Mouse (Mus musculus) forebrain, embryonic 12.5 days (tissue): ENCODE results near the gene Pam. TPM values are rescaled to one million over a fixed set of nuclear protein-coding genes. Genes with fewer than 3 reads are reported as not detected.
A peak's percentile ranks its signal among the peaks of the same experiment; 100 is the strongest.

Experiments
- ATAC-seq: fragments of 200-750 bp; cut with Nextera tagmentation; 2 replicates; pipeline ENCODE4 v1.8.0; 2017; ENCODE audit warnings: moderate TSS enrichment; ENCODE audit not compliant: low FRiP score
- H3K27ac ChIP-seq: fragments of 300-500 bp; sonication (generic); 2 replicates; pipeline ENCODE4 v1.5.1; 2016; ENCODE audit warnings: mild to moderate bottlenecking
- H3K27me3 ChIP-seq: fragments of 300-500 bp; sonication (generic); 2 replicates; pipeline ENCODE4 v1.6.1; 2016; ENCODE audit warnings: mild to moderate bottlenecking
- H3K36me3 ChIP-seq: fragments of 300-500 bp; sonication (generic); replicated peaks from 2 replicates; pipeline ENCODE4 v1.6.1; 2016; ENCODE audit warnings: mild to moderate bottlenecking
- H3K4me1 ChIP-seq: fragments of 300-500 bp; sonication (generic); 2 replicates; pipeline ENCODE4 v1.6.1; 2016
- H3K4me2 ChIP-seq: fragments of 300-500 bp; sonication (generic); 2 replicates; pipeline ENCODE4 v1.6.1; 2016; ENCODE audit warnings: mild to moderate bottlenecking, moderate library complexity
- H3K4me3 ChIP-seq: fragments of 300-500 bp; sonication (generic); replicated peaks from 2 replicates; pipeline ENCODE4 v1.5.1; 2016; ENCODE audit warnings: mild to moderate bottlenecking
- H3K9ac ChIP-seq: fragments of 300-500 bp; sonication (generic); 2 replicates; pipeline ENCODE4 v1.6.1; 2016; ENCODE audit warnings: mild to moderate bottlenecking
- H3K9me3 ChIP-seq: fragments of 300-500 bp; sonication (generic); 2 replicates; pipeline ENCODE4 v1.6.1; 2016
- WGBS: fragments of 180-500 bp; shearing (Covaris S2); methylation state at CpG from one replicate; pipeline ENCODE4 v1.1.7; 2016; 5-methylcytosine and 5-hydroxymethylcytosine counted together
- polyA plus RNA-seq: library from polyadenylated mRNA; unstranded; fragments of >200 nt; fragmentation: Nextera tagmentation; extraction: Ambion mirVana; gene quantifications from 2 replicates; pipeline ENCODE4 v1.2.1, GENCODE M21; 2016

Pam gene
- 25.4 and 29.8 TPM in 2 replicates for polyA plus RNA-seq

DNA sequence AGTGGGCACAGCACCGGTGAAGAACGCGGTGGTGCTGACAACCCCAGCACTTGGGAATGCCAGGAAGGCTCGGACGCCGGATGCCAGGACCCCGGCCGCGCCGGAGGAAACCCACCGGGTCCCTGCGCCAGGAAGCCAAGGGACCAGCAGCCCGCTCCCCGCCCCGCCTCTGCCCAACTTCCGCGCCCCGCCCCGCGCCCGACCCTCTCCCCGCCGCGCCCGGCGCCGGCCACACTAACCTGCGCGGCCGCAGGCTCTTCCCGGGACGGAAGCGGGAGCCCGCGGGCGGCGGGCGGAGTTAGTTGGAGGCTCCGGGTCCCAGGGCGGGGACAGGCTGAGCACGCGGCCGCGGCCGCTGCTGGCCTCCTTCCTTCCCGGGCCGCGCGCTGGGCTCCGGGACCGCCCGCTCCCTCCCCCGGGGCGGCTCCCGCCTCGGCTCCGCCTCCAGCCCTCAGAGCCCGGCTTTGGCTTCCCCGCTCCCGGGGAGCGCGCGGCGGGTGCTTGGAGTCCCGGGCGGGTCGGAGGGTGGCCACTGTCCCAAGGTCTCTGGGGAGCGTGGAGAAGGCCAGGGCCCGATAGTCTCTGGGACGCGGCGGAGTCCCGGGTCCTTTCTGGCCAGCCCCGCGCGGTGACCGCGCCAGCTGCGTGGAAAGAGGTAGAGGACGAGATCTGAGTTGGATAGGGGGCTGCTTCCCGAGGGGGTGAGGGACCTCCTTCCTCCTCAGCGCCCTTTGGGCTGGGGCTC is at the start of gene Pam:
TSS of gene Pam (minus strand) at position 401 of the 745 bp plus-strand sequence.
- Histone ChIP-seq H3K9me3 (no peaks in the 10 kb centered on the region), H3K9ac (peak within 1 kb of the TSS; percentile 82), H3K36me3 (no peaks in the 10 kb centered on the region), H3K4me3 (peak within 1 kb of the TSS; percentile 73), H3K4me2 (peak within 1 kb of the TSS; percentile 70), H3K27ac (peak within 1 kb of the TSS; percentile 84), H3K27me3 (peaks cover 6% of the 10 kb centered on the region; the same call in 1 of the 2 replicates), H3K4me1 (peaks cover 15% of the 10 kb centered on the region)
- 0% methylated on average over 67 of the region's 82 CpGs for WGBS
- peak; percentile 93 for ATAC-seq

DNA sequence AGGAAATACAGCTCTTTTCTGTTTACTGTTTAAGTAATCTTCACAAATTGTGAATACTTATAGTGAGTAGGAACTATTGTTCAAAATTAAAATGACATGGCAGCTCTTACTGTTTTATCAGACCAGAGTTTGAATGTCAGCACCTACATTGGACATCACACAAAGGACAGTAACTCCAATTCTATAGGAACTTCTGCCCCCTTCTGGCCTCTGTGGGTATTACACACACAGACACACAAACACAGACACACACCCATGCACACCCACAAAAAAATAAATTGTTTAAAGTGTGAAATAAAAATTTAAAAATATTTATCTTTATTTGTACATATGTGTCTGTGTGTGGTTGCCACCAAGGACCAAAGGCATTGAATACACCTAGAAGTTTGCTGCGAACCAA is 49.4 kb upstream of the Pam start:
- WGBS: 100% methylated on average over 1 of the region's 1 CpGs
- Histone ChIP-seq H3K9ac (no peak overlapping the region), H3K4me2 (no peak overlapping the region), H3K27ac (no peak overlapping the region), H3K4me1 (no peaks in the 10 kb centered on the region), H3K4me3 (no peak overlapping the region), H3K9me3 (no peaks in the 10 kb centered on the region), H3K27me3 (no peaks in the 10 kb centered on the region), H3K36me3 (no peaks in the 10 kb centered on the region)
- ATAC-seq: no peak

DNA sequence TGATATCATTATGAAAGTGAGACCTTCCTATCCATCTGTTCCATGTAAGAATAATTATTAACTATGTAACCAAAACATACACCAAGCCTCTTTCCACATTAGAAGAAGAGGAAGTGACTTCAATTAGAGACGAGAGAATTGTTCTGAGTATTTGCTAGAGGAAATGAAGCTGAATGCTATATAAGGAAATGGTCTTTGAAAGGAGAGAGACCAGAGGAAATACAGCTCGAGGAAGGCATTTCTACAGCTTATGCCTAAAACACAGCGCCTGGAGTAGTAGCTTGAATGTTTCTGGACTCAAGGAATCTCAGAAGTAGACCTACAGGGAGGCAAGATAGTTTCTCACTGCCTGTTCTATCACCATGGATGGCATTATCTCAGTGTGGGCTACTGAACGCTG is 35.8 kb upstream of the Pam start:
- H3K9ac ChIP-seq: no peak overlapping the region
- H3K36me3 ChIP-seq: no peaks in the 10 kb centered on the region
- no peaks in the 10 kb centered on the region for H3K27me3 ChIP-seq
- H3K4me1 ChIP-seq: no peaks in the 10 kb centered on the region
- H3K4me2 ChIP-seq: no peak overlapping the region
- H3K4me3 ChIP-seq: no peak overlapping the region
- WGBS: 81% methylated on average over 4 of the region's 4 CpGs
- no peak overlapping the region for H3K27ac ChIP-seq
- no peak for ATAC-seq
- no peaks in the 10 kb centered on the region for H3K9me3 ChIP-seq

DNA sequence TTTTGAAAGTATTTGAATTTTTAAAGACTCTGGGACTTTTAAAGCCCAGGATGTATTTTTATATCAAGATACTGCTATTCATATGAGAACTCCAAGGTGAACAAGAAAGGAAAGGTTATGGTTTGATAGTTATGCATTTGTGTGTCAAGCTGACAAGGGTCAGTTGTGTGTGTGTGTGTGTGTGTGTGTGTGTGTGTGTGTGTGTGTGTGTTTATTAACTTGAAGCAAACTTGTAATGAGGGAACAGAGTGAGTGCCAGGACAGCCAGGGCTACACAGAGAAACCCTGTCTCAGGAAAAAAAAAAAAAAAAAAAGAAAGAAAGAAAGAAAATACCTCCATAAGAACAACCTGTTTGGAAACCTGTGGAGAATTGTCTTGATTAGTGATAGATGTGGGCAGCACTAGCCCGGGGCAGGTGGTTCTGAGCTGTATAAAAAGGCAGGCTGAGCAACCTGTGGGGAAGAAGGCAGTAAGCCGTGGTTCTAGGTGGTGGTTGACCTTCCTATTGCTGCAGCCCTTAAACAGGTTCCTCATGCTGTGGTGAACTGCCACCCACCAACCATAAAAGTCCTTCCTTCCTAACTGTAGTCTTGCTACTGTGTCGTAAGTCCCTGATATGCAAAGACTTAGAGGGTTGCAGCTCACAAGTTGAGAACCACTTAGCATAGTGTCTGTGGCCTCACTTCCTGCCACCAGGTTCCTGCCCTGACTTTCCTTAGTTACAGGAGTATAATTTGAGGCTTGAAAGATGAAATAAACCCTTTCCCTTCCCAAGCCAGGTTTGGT is 34.3 kb upstream of the Pam start:
- Histone ChIP-seq H3K9me3 (no peaks in the 10 kb centered on the region), H3K27me3 (no peaks in the 10 kb centered on the region), H3K4me2 (no peak overlapping the region), H3K4me1 (no peaks in the 10 kb centered on the region), H3K27ac (no peak overlapping the region), H3K9ac (no peak overlapping the region), H3K4me3 (no peak overlapping the region), H3K36me3 (no peaks in the 10 kb centered on the region)
- WGBS: 85% methylated on average over 3 of the region's 3 CpGs
- no peak for ATAC-seq

DNA sequence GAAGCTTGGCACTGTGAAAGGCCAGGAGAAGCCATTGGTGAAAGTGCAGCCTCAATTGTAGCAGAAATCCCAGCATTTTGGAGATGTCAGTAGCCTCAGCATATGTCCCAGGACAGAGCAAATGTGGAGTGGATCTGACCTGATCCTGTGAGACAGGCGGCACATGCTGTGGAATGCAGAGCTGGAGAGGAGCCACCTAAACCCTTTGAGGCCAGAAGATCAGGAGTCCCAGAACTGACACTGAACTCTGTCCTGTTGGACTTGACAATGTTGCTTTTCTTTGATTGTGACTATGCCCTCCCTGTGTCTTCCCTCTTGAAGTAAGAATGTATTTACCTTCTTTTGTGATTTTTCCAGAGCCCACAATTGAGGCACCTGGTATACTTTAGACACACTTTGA is 33.7 kb upstream of the Pam start:
- ATAC-seq: no peak
- WGBS: 79% methylated on average over 1 of the region's 1 CpGs

DNA sequence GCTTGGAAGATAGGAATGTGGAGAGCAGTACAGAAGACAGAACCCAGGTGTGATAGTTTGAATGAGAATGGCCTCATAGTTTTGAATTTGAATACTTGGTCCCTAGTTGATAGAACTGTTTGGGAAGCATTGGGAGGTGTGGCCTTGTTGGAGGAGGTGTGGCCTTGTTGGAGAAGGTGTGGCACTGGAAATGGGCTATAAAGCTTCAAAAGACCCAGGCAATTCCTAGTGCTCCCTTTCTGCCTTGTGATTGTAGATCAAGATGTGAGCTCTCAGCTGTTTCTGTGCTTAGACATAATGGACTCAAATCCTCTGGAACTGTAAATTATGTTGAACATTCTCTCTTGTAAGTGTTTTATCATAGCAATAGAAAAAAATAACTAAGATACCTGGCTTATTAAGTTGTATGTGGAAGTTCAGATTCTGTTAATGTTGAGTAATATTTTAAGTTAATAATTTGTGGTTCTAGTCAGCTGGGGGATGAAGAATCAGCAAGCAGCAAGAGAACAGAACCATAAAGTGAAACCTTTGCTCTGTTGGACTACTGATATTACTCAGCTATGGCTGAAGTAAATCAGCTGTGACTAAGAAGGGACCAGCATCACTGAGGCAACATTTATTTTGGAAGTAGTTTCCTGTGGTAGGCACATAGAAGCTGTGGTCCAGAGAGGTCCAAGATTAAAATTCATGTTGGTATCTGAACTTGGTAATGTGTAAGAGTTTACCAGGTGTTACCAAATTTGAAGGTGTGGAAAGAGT is 33.1 kb upstream of the Pam start:
- no peak for ATAC-seq
- Histone ChIP-seq H3K4me3 (no peak overlapping the region), H3K27ac (no peak overlapping the region)

More for the DNA sequence above, 33.7 kb upstream of the Pam start:
- Histone ChIP-seq H3K9me3 (no peaks in the 10 kb centered on the region), H3K36me3 (no peaks in the 10 kb centered on the region), H3K4me3 (no peak overlapping the region), H3K4me1 (no peaks in the 10 kb centered on the region), H3K27ac (no peak overlapping the region), H3K9ac (no peak overlapping the region), H3K4me2 (no peak overlapping the region), H3K27me3 (no peaks in the 10 kb centered on the region)

DNA sequence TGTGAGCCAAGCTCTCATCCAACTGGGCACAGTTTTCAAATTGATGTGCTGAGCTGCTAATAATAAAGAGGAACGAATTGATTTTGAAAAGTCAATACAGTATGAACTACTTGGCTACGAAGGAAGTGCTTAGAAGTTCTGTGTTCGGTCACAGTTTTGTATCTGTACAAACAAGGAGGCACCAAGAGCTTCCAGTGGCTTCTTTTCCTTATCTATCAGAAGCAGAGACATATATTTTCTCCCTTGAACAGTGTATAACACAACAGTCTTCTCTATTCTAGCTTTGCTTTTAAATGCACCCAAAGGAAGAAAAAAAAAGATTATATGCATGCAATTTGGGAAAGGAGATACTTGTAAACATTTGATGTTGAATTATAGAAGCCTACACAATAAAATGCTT is 30.8 kb upstream of the Pam start:
- H3K36me3 ChIP-seq: no peaks in the 10 kb centered on the region
- no peak overlapping the region for H3K4me2 ChIP-seq
- ATAC-seq: no peak
- H3K4me3 ChIP-seq: no peak overlapping the region
- 90% methylated on average over 3 of the region's 3 CpGs for whole genome bisulfite sequencing
- H3K9ac ChIP-seq: no peak overlapping the region
- no peaks in the 10 kb centered on the region for H3K27me3 ChIP-seq
- no peaks in the 10 kb centered on the region for H3K4me1 ChIP-seq
- no peaks in the 10 kb centered on the region for H3K9me3 ChIP-seq
- no peak overlapping the region for H3K27ac ChIP-seq

More for the DNA sequence above, 33.1 kb upstream of the Pam start:
- H3K27me3 ChIP-seq: no peaks in the 10 kb centered on the region
- no peak overlapping the region for H3K4me2 ChIP-seq
- H3K9me3 ChIP-seq: no peaks in the 10 kb centered on the region
- no peaks in the 10 kb centered on the region for H3K36me3 ChIP-seq
- H3K9ac ChIP-seq: no peak overlapping the region
- H3K4me1 ChIP-seq: no peaks in the 10 kb centered on the region

DNA sequence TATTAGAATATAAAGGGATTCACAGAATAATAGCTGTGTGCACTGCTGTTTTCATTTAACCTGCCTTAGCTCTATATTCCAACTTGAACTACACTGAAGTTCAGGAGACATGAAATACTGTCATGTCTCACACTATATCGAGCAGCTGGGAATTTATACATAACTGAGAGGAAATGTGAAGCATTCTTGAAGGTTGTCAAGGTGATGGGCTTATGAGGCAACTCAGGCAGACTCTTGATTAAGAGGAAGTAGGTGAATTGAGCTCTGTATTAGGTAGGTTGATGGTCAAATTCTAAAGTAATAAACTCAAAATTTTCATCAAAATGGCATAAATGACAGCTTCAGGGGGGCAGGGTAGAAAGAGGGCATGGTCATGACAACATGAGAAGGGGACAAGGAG is 29.3 kb upstream of the Pam start:
- Histone ChIP-seq H3K36me3 (no peaks in the 10 kb centered on the region), H3K9ac (no peak overlapping the region), H3K4me2 (no peak overlapping the region), H3K27me3 (no peaks in the 10 kb centered on the region), H3K4me3 (no peak overlapping the region), H3K9me3 (no peaks in the 10 kb centered on the region), H3K4me1 (no peaks in the 10 kb centered on the region), H3K27ac (no peak overlapping the region)
- 64% methylated on average over 1 of the region's 1 CpGs for WGBS
- ATAC-seq: no peak

DNA sequence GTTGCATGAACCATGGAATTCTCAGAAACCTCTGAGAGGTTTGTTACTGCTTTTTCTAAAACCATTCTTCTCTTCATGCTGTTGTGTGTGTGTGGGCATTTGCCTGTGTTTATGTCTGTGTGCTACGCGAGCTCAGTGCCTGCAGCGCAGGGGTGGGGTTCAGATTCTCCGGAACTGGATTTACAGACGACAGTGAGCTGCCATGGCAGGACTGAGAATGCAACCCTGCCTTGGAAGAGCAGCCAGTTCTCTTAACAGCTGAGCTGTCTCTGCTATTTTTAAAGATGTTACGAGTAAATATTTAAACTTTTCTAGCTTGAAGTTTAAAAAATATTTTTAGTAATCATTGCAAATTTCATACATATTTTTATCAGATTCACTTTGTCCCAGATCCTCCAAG is 24.1 kb upstream of the Pam start:
- H3K4me3 ChIP-seq: no peak overlapping the region
- 90% methylated on average over 6 of the region's 6 CpGs for WGBS

DNA sequence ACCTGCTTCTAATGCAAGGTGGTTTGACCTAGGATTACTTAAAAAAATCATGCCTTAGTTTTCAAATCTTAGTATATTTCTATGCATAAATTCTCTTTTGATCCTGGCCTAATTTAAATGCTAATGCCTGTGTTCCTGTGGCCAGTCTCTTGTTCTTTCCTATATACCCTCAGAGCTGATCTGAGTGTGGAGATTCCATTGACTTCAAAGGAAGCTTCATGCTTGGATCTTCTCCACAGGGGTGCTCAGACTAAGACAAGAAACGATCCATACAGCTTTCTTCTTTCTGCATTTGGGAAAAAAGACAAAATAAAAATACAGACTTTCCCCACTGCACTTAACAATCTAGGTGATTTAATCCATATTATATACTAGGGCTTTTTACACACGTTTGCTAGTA is 12.2 kb upstream of the Pam start:
- ATAC-seq: no peak

More for the DNA sequence above, 24.1 kb upstream of the Pam start:
- Histone ChIP-seq H3K9me3 (no peaks in the 10 kb centered on the region), H3K4me2 (no peak overlapping the region), H3K9ac (no peak overlapping the region), H3K27ac (no peak overlapping the region), H3K4me1 (no peaks in the 10 kb centered on the region), H3K27me3 (no peaks in the 10 kb centered on the region), H3K36me3 (no peaks in the 10 kb centered on the region)
- ATAC-seq: no peak

DNA sequence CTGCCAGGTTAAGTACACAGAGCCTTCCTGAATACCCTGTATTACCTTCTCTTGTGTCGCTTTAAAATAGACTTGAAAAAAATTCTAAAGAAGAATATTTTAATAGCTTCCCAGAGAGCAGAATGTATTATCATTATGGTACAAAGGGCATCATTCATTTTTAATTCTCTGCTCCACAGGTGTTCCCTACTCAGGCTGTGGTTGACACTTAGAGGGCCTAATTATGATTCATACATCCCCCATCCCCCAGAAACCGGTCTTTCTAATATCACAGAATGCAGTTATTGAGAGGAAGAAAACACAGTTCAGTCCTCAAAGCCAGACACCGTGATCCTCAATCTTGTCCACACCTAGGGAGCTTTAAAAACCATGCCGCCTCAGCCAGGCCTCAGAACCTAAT is 4.0 kb upstream of the Pam start:
- Histone ChIP-seq H3K9me3 (no peaks in the 10 kb centered on the region), H3K4me3 (no peak overlapping the region), H3K36me3 (no peaks in the 10 kb centered on the region), H3K4me1 (peaks cover 12% of the 10 kb centered on the region), H3K27ac (no peak overlapping the region), H3K9ac (no peak overlapping the region), H3K27me3 (peaks cover 6% of the 10 kb centered on the region; the same call in 1 of the 2 replicates), H3K4me2 (no peak overlapping the region)
- no peak for ATAC-seq
- 46% methylated on average over 4 of the region's 4 CpGs for WGBS

More for the DNA sequence above, 12.2 kb upstream of the Pam start:
- WGBS: 11% methylated on average over 2 of the region's 2 CpGs
- H3K27me3 ChIP-seq: no peaks in the 10 kb centered on the region
- H3K36me3 ChIP-seq: no peaks in the 10 kb centered on the region
- H3K9me3 ChIP-seq: no peaks in the 10 kb centered on the region
- no peak overlapping the region for H3K27ac ChIP-seq
- H3K4me3 ChIP-seq: no peak overlapping the region
- no peak overlapping the region for H3K9ac ChIP-seq
- H3K4me1 ChIP-seq: no peaks in the 10 kb centered on the region
- H3K4me2 ChIP-seq: no peak overlapping the region

DNA sequence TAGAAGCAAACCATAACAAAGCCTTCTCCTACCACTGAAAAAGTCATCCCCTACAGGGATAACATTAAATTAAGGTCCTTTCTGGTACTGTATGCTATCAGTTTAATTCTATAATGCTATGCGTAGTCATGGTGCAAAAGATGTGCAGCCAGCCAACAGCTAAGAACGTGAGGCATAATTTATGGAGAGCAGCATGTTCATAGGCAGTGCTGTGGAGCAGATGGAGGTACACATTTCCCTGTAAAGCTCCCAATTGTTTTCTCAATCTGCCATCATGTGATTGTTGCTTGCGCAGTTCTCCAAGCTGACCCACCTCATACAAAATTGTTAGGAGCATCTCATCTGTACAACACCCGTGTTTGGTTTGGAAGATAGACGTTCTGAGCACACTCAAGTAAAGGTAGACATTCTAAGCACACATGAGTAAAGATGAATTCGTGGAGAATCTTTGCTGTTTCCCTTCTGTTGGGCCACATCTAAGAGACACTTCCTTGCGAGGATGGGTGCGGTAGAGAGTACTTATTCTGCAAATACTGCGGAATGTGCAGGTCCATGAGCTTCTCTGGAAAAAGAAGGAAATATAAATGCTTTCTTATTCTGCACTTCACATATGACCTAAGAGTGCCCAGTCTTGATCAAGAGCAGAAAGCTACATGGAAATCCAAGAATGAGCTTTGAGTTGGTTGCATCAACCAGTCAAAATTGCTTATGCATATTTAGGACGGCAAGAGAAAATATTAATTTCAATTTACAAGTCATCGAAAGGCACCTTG is 2.7 kb upstream of the Pam start:
- WGBS: 87% methylated on average over 11 of the region's 11 CpGs
- H3K27ac ChIP-seq: no peak overlapping the region
- H3K36me3 ChIP-seq: no peaks in the 10 kb centered on the region
- H3K9ac ChIP-seq: no peak overlapping the region
- ATAC-seq: no peak
- no peak overlapping the region for H3K4me2 ChIP-seq
- H3K9me3 ChIP-seq: no peaks in the 10 kb centered on the region
- H3K27me3 ChIP-seq: peaks cover 6% of the 10 kb centered on the region; the same call in 1 of the 2 replicates
- no peak overlapping the region for H3K4me3 ChIP-seq
- H3K4me1 ChIP-seq: peaks cover 15% of the 10 kb centered on the region
